Mouse (Mus musculus) C2C12 (cell line): ENCODE measurements around the gene Coro2b.
A peak's percentile ranks its signal among the peaks of the same experiment; 100 is the strongest.

Source experiments
- CEBPB ChIP-seq: IDR thresholded peaks from one replicate; pipeline ENCODE4 v1.6.1; 2011; ENCODE audit warnings: low read depth, mild to moderate bottlenecking, control low read depth, moderate library complexity
- CTCF ChIP-seq: IDR thresholded peaks from one replicate; pipeline ENCODE4 v1.5.1; 2011; ENCODE audit not compliant: control insufficient read depth, insufficient read depth, insufficient read length
- FOSL1 ChIP-seq: IDR thresholded peaks from one replicate; pipeline ENCODE4 v1.8.0; 2011; ENCODE audit warnings: mild to moderate bottlenecking, low read length; ENCODE audit not compliant: poor library complexity, insufficient read depth, severe bottlenecking
- MAX ChIP-seq: IDR thresholded peaks from one replicate; pipeline ENCODE4 v1.6.1; 2011; ENCODE audit warnings: mild to moderate bottlenecking, control low read depth
- MYOD1 ChIP-seq: IDR thresholded peaks from one replicate; pipeline ENCODE4 v1.6.1; 2011; ENCODE audit warnings: low read depth; ENCODE audit not compliant: control insufficient read depth, insufficient read length
- MYOG ChIP-seq: IDR thresholded peaks from one replicate; pipeline ENCODE4 v1.6.1; 2011; ENCODE audit not compliant: control insufficient read depth, insufficient read length; ENCODE audit errors: extremely low read depth
- USF1 ChIP-seq: IDR thresholded peaks from one replicate; pipeline ENCODE4 v1.6.1; 2011; ENCODE audit warnings: low read depth, mild to moderate bottlenecking, control low read depth, moderate library complexity

DNA sequence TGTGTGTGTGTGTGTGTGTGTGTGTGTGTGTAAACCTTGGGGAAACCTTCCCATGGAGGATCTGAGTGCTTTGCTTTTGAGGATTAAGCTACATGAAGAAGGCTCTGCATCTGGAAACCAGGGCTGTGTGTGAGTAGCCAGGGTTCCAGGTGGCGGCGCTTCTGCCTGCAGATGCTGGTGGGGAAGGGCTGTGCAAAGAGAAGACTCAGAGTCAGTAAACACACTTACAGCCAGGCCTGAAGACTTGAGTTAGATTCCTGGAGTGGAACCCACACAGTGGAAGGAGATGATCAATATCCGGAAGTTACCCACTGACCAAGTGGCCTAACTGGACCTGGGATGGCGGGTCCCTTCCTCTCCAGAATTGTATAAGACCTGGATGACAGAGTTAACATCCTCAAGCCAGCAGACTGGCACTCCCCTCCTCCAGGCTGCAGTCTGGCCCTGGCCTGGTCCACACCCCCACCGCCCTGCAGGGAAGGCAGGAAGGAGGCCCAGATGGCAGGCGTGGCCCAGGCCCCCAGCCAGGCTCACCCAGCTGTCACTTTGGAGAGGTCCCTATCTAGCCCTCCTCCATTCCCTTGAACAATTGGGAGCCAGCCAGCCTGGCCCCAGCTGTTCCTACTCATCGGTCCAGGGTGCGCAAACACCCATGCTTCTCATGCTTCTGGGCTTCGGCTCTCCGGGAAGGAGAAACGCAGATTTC is 59.9 kb downstream of the Coro2b start:
- TF ChIP-seq CTCF (no peak), MAX (no peak), MYOG (no peak), MYOD1 (peak; percentile 69), USF1 (no peak), FOSL1 (no peak), CEBPB (no peak)
